Mouse (Mus musculus): ENCODE results near the gene Gm10273. TPM values are rescaled to one million over a fixed set of nuclear protein-coding genes. Genes with fewer than 3 reads are reported as not detected.

Gene Gm10273
- total and polyA plus RNA-seq, 3 experiments = 16.6 to 132 (median 28.6) TPM

DNA sequence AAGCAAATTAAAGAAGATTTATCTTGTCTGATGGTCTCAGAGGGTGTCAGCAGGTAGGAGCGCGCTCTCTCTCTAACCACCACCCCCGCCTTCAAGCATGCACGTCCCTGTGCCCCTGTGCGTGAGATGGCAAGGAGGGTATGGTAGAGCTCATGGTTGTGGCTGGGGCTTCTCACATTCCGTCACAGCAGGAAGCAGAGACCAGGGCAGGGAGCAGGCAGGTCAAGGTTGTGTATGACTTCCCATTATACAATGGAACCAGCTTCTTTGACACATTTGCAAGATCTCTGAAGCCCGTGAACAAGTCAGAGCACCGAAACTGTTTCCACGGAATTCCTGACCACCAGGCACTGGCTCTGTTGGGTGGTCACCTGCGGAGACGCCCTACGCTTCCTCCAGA lies 14.8 kb downstream of the Gm10273 start:
- TF ChIP-seq GABPA (IDR thresholded peaks at IDR 0.05; ENCODE audit: low read depth, low read length) = no peak
- TF ChIP-seq USF1 (IDR thresholded peaks at IDR 0.05; ENCODE audit: low read depth, low read length) = no peak
- TF ChIP-seq RAD21 (IDR thresholded peaks at IDR 0.05; ENCODE audit: low read depth, low read length) = no peak
- no peak overlapping the region for H3K4me3 ChIP-seq (ENCODE audit: control insufficient read depth in 1 of 2, insufficient read depth in 1 of 2, low read depth in 2 of 2, low read length in 2 of 2)
- H3K27me3 ChIP-seq (ENCODE audit: control insufficient read depth in 1 of 2, insufficient read depth in 2 of 2, low read length in 2 of 2) = peaks cover 0 to 2% of the 10 kb centered on the region in 2 experiments; a peak in 3 of 4 replicates
- no peaks in the 10 kb centered on the region for H3K79me2 ChIP-seq (ENCODE audit: control insufficient read depth, insufficient read depth, low read length, poor library complexity)
- no peak overlapping the region for H3K9ac ChIP-seq (ENCODE audit: control insufficient read depth, low read depth, low read length, poor library complexity, severe bottlenecking)
- H3K27ac ChIP-seq (ENCODE audit: control insufficient read depth, low read depth, low read length) = no peak overlapping the region
- H3K9me3 ChIP-seq (replicated peaks; ENCODE audit: insufficient read depth, low read length) = no peaks in the 10 kb centered on the region
- DNase-seq (ENCODE audit: low read depth, low spot score) = no peak
- H3K4me1 ChIP-seq (ENCODE audit: control insufficient read depth in 1 of 2, insufficient read depth in 2 of 2, low read length in 2 of 2) = no peaks in the 10 kb centered on the region
- no peaks in the 10 kb centered on the region for H3K36me3 ChIP-seq (ENCODE audit: control insufficient read depth in 1 of 2, insufficient read depth in 2 of 2, low read length in 2 of 2)

- Histone ChIP-seq H3K36me3 (ENCODE audit: control insufficient read depth in 1 of 2, insufficient read depth in 2 of 2, low read length in 2 of 2) (no peaks in the 10 kb centered on the region), H3K4me3 (ENCODE audit: control insufficient read depth in 1 of 2, insufficient read depth in 1 of 2, low read depth in 2 of 2, low read length in 2 of 2) (no peak overlapping the region), H3K79me2 (ENCODE audit: control insufficient read depth, insufficient read depth, low read length, poor library complexity) (no peaks in the 10 kb centered on the region), H3K4me1 (ENCODE audit: control insufficient read depth in 1 of 2, insufficient read depth in 2 of 2, low read length in 2 of 2) (no peaks in the 10 kb centered on the region), H3K27me3 (ENCODE audit: control insufficient read depth in 1 of 2, insufficient read depth in 2 of 2, low read length in 2 of 2) (no peaks in the 10 kb centered on the region; a peak in 2 of 4 replicates), H3K9me3 (replicated peaks; ENCODE audit: insufficient read depth, low read length) (no peaks in the 10 kb centered on the region), H3K9ac (ENCODE audit: control insufficient read depth, low read depth, low read length, poor library complexity, severe bottlenecking) (no peak overlapping the region), H3K27ac (ENCODE audit: control insufficient read depth, low read depth, low read length) (no peak overlapping the region)
- TF ChIP-seq NRF1 (IDR thresholded peaks at IDR 0.05; ENCODE audit: insufficient read depth, low read depth, low read length, poor library complexity, severe bottlenecking) (no peak), RAD21 (IDR thresholded peaks at IDR 0.05; ENCODE audit: low read depth, low read length) (peak; percentile 41), SMC3 (IDR thresholded peaks at IDR 0.05; ENCODE audit: low read depth, low read length) (peak; percentile 50), POLR2AphosphoS2 (IDR thresholded peaks at IDR 0.05; ENCODE audit: low read length) (no peak), ZC3H11A (IDR thresholded peaks at IDR 0.05; ENCODE audit: low read depth, low read length) (0 out of 2 replicates have a peak, but pooled peaks have one; percentile 5), TAL1 (IDR thresholded peaks at IDR 0.05; ENCODE audit: low read length) (no peak), CTCF (IDR thresholded peaks at IDR 0.05 in 2 of 3, conservative IDR thresholded peaks at IDR 0.05 in 1 of 3; ENCODE audit: control insufficient read depth in 1 of 3, insufficient read depth in 1 of 3, low read depth in 2 of 3, low read length in 3 of 3, poor library complexity in 1 of 3, severe bottlenecking in 1 of 3) (peak; percentile 42 to 45 (median 43); a peak in 5 of 6 replicates)
- DNase-seq (ENCODE audit: low read depth, low spot score) = no peak
Observed at GRCm38 (mm10) chr10:59413711-59414110, 18.3 kb downstream of the Gm10273 start.

GRCm38 (mm10) chr10:59416623-59417022 lies 21.2 kb downstream of the Gm10273 start:
- no peaks in the 10 kb centered on the region; a peak in 2 of 4 replicates for H3K27me3 ChIP-seq (ENCODE audit: control insufficient read depth in 1 of 2, insufficient read depth in 2 of 2, low read length in 2 of 2)
- H3K79me2 ChIP-seq (ENCODE audit: control insufficient read depth, insufficient read depth, low read length, poor library complexity) = no peaks in the 10 kb centered on the region
- H3K36me3 ChIP-seq (ENCODE audit: control insufficient read depth in 1 of 2, insufficient read depth in 2 of 2, low read length in 2 of 2) = peaks cover 0 to 2% of the 10 kb centered on the region in 2 experiments; a peak in 1 of 4 replicates
- no peak overlapping the region for H3K4me3 ChIP-seq (ENCODE audit: control insufficient read depth in 1 of 2, insufficient read depth in 1 of 2, low read depth in 2 of 2, low read length in 2 of 2)
- H3K9me3 ChIP-seq (replicated peaks; ENCODE audit: insufficient read depth, low read length) = no peaks in the 10 kb centered on the region
- H3K9ac ChIP-seq (ENCODE audit: control insufficient read depth, low read depth, low read length, poor library complexity, severe bottlenecking) = no peak overlapping the region
- no peak overlapping the region for H3K27ac ChIP-seq (ENCODE audit: control insufficient read depth, low read depth, low read length)
- no peak for TF ChIP-seq GATA1 (IDR thresholded peaks at IDR 0.05; ENCODE audit: low read depth, low read length)
- no peak for TF ChIP-seq EP300 (IDR thresholded peaks at IDR 0.05; ENCODE audit: low read depth in 1 of 2, low read length in 2 of 2)
- no peak for TF ChIP-seq CHD2 (IDR thresholded peaks at IDR 0.05; ENCODE audit: low read length)
- no peak for TF ChIP-seq MAFK (IDR thresholded peaks at IDR 0.05; ENCODE audit: borderline replicate concordance, low read depth, low read length)
- TF ChIP-seq USF2 (IDR thresholded peaks at IDR 0.05; ENCODE audit: borderline replicate concordance in 1 of 2, insufficient read depth in 1 of 2, low read depth in 1 of 2, low read length in 2 of 2) = no peak
- TF ChIP-seq MEF2A (IDR thresholded peaks at IDR 0.05; ENCODE audit: extremely low read depth, insufficient replicate concordance, low read depth, low read length, poor library complexity, severe bottlenecking) = no peak
- no peak for TF ChIP-seq BHLHE40 (IDR thresholded peaks at IDR 0.05; ENCODE audit: borderline replicate concordance, low read depth, low read length)
- TF ChIP-seq RAD21 (IDR thresholded peaks at IDR 0.05; ENCODE audit: low read depth, low read length) = no peak
- TF ChIP-seq JUND (IDR thresholded peaks at IDR 0.05; ENCODE audit: low read depth, low read length) = no peak
- TF ChIP-seq MAX (IDR thresholded peaks at IDR 0.05; ENCODE audit: low read length) = no peak
- TF ChIP-seq CHD1 (IDR thresholded peaks at IDR 0.05; ENCODE audit: low read depth, low read length) = no peak
- TF ChIP-seq ETS1 (IDR thresholded peaks at IDR 0.05; ENCODE audit: low read depth, low read length) = no peak
- no peak for TF ChIP-seq MXI1 (IDR thresholded peaks at IDR 0.05; ENCODE audit: low read depth, low read length)
- H3K4me1 ChIP-seq (ENCODE audit: control insufficient read depth in 1 of 2, insufficient read depth in 2 of 2, low read length in 2 of 2) = peaks cover 0 to 3% of the 10 kb centered on the region in 2 experiments; a peak in 1 of 4 replicates
- no peak for DNase-seq (ENCODE audit: low read depth, low spot score)

Measured in MEL (cell line).